Mouse (Mus musculus): Measurements from ENCODE around the gene Ddt.

Ddt gene

DNA sequence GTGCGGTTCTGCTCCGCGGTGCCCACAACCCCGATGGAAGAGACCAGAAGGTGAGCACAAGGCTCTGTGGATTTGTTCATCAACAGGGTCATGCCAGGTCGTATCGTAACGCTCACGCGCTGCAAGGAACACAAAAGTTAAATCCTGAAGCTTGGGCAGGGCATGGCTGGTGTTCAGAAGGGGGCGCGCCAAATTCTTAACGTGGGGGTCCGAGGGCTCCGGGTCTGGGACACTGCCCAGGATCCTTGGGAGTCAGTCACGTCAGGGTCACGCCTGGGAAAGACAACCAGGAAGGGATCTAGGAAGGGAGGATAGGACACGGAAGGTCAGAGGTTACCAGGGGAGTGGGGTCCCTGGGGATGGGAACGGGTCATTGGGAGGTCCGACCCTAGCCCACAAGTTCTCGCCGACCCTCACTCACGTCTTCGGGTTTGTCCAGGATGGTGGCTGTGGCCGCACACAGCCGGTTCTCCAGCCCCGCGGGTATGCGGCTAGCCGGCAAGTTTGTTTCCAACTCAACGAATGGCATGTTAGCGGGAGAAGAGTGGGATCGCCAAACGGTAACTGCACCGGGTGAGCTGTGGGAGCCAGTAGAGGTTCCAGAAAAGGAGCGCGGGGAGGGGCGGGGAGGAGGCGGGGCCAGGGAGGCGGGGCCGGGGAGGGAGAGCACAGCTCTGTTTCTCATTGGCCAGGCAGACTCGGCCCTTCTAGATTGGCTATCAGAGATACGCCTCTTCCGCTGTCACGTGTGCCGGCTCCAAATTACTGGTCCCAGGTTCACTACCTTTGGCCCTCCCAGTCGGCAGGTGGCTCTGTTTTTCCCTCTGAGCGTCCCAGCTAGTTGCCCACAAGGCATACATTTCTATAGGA, at the start of gene Ddt:
Gene Ddt, minus strand, starts transcription at position 620 of the 870 bp plus-strand sequence.
- peak; percentile 94 for DNase-seq

- DNase-seq: no peak
These were observed 49.2 kb upstream of the Ddt start, which contains the start of gene Gstt4 for GRCm38 (mm10) chr10:75822443-75822842. TSS of gene Gstt4 (minus strand) at chr10:75822543.

DNA sequence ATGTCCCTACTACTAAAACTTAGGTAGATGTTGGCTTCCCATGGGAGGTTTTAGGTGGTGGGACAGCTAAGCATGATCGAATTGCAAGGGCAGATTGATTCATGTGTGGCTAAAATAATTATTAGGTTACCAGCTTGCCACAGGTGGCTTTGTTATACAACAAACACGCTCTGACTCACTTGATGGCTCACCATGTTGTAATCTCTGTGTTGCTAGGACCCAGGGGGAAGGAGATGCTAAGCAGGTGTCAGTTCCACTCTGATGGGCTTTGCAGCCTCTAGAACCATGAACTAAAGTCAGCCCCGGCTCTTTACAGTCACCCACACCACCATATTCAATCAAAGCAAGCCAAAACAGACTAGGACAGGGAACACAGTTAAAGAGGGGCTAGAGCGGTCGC, 46.7 kb upstream of the Ddt start:
- DNase-seq: no peak

DNA sequence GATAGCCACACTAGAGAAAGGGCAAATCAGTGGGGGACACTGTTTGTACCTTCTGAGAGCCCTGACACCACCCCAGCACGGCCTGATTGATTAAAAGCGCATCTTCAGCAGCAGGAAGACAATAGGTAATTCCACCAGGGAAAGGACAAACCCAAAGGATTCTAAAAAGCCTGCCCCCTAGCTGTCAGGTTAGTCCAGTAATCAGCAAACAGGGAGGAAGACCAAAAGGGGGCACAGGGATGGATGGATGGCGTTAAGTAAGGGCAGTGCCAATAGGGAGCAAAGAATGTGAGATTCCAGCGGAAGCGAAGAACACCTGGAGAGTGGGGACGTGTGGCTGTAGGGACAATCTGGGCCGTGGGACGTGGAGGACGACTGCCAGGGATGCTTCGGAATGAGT, 45.4 kb upstream of the Ddt start:
- no peak for DNase-seq

DNA sequence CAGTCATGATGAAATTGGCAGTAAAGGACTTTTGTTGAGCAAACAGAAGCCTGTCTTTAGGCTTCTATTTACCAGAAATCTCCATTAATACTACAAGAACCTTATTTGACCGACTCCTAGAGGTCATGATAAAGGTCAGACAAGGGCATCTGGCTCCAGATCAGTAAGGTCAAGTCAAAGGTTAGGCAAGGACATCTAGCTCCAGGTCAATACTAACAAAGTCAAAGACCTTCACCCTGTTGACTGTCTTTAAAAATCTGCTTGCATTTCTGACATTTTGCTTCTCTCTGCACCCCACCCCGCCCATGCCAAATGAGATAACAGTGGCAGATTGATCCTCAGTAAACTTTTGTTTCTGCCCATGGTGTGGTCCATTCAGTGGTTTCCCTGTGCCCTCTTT, 31.0 kb upstream of the Ddt start:
- no peak for DNase-seq

- DNase-seq: peak; percentile 83
These were observed 25.0 kb upstream of the Ddt start, which contains the start of gene Gstt1 for GRCm38 (mm10) chr10:75798176-75798696. TSS of gene Gstt1 (minus strand) at chr10:75798584.

DNA sequence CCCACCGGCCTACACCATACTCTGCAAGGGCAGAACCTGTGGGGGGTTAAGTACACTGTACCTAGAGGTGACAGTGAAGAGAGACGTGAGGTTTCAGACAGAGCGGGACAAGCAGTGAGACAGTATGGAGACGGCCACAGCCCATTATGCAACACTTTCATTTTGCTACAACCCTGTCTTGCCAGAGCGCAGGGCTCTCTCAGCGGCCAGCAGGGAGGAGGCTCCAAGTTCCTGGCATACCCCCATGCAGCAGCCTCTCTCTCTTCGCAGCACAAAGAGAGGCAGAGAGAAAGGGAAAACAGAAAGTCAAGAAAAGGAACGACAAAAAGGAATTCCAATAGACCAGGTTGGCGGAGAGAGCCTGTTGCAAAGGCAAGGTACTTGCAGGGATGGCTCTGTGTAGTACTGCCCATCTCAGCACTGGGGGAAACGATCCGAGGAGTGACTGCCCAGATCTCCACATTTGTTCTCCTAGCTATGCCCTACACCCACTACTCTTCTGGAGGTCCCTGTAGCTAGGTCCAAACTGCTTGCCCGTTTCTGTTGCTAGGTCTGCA, 24.5 kb upstream of the Ddt start:
- peak; percentile 30 for DNase-seq

DNA sequence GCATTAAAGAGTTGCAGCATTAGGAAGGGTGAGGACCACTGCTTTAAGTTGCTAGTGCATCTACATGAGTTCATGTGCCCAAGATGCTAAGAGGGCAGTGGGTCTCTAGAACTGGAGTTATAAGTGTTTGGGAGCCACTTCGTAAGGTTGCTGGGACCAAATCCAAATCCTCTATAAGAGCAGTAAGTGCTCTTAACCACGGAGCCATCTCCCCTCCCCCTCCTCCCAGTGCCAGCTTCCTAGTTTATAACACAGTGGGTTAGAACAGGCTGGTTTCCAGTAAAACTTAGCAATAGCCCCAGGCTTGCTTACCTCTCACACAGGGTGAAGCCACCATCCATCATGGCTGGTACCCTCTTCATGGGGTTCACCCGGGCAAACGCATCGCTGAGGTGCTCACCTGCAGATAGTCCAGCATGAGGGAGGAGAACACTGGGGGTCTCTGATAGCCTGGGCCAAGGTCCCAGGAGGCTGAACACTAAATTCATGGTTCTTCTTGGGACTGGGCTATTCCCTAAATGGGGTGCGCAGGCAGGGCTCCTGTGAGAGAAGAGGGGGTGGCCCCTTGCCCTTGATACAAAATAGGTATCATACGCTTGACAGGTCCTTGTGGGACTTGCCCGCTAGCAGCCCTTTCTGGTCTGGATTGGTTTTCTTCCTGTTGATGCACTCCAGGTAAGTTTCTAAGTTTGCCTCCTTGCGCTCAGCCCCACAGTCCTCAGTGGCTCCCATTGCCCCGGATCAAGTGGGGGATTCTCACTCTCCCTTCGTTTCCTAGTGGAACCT, 23.7 kb upstream of the Ddt start:
- no peak for DNase-seq

GRCm38 (mm10) chr10:75794880-75795279, 21.7 kb upstream of the Ddt start:
- no peak for DNase-seq

GRCm38 (mm10) chr10:75790773-75791172, 17.6 kb upstream of the Ddt start:
- no peak for DNase-seq

GRCm38 (mm10) chr10:75789841-75790240, 16.6 kb upstream of the Ddt start:
- peak; percentile 49 for DNase-seq

- no peak for DNase-seq
These were observed 16.0 kb upstream of the Ddt start for GRCm38 (mm10) chr10:75789081-75789735.

DNA sequence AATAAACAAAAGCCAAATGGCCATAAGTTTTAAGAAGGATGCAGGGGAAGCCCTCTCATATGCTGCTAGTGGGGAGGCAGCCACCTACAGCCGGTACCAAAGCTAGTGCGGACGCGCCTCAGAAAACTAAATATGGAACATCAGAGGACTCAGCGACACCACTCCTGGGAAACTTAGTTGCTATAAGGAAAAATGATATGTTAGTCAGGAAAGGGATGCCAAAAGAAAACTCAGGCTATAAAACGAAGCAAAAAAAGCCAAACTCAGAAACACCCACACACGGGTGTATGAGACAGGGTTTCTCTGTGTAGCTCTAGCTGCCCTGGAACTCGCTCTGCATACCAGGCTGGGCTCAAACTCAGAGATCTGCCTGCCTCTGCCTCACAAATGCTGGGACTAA, 15.1 kb upstream of the Ddt start:
- DNase-seq: no peak

DNA sequence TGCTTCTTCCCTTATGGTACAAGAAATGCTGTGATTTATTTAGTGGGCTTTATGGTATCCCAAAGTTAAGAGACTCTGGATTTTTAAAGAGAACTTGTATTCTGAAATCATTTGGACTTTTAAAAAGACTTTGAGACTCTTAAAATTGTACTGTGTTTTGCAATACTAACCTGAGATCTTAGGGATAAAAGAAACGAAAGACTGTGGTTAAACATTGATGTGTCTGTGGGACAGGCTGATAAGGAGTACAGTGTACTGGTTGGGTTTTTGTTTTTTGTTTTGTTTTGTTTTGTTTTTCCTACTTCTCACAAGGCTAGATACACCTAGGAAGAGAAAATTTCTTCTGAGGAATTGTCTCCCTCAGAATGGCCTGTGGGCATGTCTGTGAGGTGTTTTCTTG, 12.2 kb upstream of the Ddt start:
- DNase-seq: no peak

- peak; percentile 35 for DNase-seq
These were observed 7.8 kb upstream of the Ddt start, which contains the start of the genes Gm20441 and Gstt3 for GRCm38 (mm10) chr10:75780769-75781578. TSS of gene Gm20441 (minus strand) at chr10:75780954. TSS of gene Gstt3 (minus strand) at chr10:75781414.

DNA sequence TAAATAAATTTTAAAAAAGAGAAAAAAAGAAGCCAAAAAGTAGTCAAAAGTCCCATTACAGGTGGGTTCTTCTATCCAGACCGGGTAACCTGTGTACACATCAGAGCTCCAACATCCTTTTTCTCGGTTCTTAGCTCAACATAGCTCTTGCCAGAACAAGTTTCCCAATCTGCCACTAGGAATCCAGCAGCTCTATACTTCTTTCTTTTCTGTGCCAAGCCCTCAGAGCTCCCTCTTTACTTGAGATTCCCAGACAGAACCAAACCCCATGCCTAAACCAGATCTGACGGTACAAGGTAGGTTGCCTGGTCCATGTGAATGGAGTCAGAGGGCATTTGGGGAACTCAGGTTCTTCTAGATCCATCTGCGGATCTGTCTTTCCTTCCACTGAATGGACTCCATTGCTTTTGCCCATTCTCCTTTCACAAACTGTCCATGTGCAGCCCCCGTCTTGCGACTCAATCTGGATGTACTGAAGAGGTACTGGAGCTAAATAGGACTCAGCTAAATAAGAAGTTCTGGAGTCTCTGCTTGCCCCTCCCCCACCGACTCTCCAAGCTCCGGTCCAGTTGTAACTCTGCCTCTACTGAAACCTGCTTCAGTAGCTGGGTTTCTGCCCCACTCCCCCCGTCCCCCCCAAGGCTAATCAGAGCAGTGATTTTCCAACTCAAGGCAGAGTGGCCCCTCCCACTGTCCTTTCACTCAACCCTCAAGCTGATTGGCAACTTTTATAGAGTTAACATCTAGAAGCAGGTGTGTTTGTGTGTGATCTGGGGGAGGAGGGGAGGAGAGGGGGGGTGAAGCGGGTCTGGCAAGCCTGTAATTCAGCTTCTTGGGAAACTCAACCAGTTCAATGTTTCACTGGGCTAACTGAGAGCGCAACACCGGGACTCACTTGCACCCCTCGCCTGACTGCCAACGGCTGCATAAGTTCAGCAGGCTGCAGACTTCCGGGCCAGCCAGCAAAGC, 6.3 kb upstream of the Ddt start:
- DNase-seq: no peak

DNA sequence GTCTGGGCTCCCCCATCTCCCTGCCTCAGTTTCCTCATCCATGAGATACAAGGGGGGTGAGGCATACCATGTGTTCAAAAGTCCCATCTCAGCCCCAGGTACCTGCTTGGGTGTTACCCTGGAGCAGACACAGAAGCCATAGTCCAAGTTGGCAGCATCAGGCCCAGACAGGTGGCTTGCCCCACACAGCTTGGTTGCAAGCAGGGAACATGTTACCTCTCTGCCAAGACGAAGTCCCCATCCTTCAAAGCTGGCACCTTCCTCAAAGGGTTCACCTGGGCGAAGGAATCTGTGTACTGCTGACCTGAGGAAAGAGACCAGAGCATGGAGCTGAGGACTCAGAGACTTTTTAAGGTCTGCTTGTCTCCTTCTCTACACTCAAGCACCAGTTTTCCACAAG, 4.7 kb upstream of the Ddt start:
- no peak for DNase-seq

DNA sequence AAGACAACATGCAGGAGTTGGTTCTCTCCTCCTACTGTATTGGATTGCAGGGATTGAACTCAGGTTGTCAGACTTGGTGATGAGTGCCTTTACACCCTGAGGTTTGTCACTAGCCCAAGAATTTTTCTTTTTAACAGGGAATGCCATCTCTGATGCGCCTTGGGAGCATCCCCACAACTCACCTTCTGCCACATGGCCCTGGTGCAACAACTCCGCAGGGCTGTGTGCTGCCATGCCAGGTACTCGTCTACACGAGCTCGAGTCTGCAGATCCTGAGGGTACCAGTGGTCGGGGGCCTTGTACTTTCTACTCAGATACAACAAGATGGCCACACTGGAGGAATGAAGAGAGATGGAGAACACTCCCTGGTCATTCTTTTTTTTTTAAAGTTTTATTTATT, 3.3 kb upstream of the Ddt start:
- DNase-seq: no peak

GRCm38 (mm10) chr10:75774587-75774986, 1.4 kb upstream of the Ddt start:
- no peak for DNase-seq

- DNase-seq: no peak
These were observed 888 bp upstream of the Ddt start for GRCm38 (mm10) chr10:75774102-75774501.

All from liver (tissue).